Mouse (Mus musculus) E14TG2a.4 (cell line): ENCODE measurements around the gene Ryr1.
A peak's percentile ranks its signal among the peaks of the same experiment; 100 is the strongest.

Experiments
- H3K27me3 ChIP-seq: 2 replicates; pipeline ENCODE4 v1.6.1; 2014; ENCODE audit warnings: low read length, control low read depth; ENCODE audit not compliant: insufficient read depth
- H3K36me3 ChIP-seq: 2 replicates; pipeline ENCODE4 v1.6.1; 2014; ENCODE audit warnings: low read length, control low read depth; ENCODE audit not compliant: insufficient read depth
- H3K4me1 ChIP-seq: replicated peaks from 2 replicates; pipeline ENCODE4 v1.6.1; 2014; ENCODE audit warnings: low read depth, low read length, control low read depth
- H3K4me3 ChIP-seq: replicated peaks from 2 replicates; pipeline ENCODE4 v1.5.1; 2014; ENCODE audit warnings: mild to moderate bottlenecking, low read length
- H3K9me3 ChIP-seq: 2 replicates; pipeline ENCODE4 v1.6.1; 2014; ENCODE audit warnings: low read length, control low read depth
- CTCF ChIP-seq: conservative IDR thresholded peaks from 2 replicates; pipeline ENCODE4 v1.5.1; 2014; ENCODE audit warnings: low read length
- NANOG ChIP-seq: IDR thresholded peaks from 2 replicates; pipeline ENCODE4 v1.6.1; 2014; ENCODE audit warnings: borderline replicate concordance, low read length, mixed read lengths
- POU5F1 ChIP-seq: IDR thresholded peaks from 2 replicates; pipeline ENCODE4 v1.6.1; 2014; ENCODE audit warnings: low read length, borderline replicate concordance

The Ryr1 gene

GRCm38 (mm10) chr7:29124970-29125369 lies at the start of gene Ryr1:
Ryr1 (minus strand) TSS chr7:29125179.
- Histone ChIP-seq H3K36me3 (no peaks in the 10 kb centered on the region), H3K9me3 (no peaks in the 10 kb centered on the region), H3K4me3 (peak within 1 kb of the TSS; percentile 77), H3K4me1 (peaks cover 51% of the 10 kb centered on the region), H3K27me3 (peaks cover 8% of the 10 kb centered on the region; the same call in 1 of the 2 replicates)
- TF ChIP-seq NANOG (no peak), POU5F1 (no peak), CTCF (no peak)

DNA sequence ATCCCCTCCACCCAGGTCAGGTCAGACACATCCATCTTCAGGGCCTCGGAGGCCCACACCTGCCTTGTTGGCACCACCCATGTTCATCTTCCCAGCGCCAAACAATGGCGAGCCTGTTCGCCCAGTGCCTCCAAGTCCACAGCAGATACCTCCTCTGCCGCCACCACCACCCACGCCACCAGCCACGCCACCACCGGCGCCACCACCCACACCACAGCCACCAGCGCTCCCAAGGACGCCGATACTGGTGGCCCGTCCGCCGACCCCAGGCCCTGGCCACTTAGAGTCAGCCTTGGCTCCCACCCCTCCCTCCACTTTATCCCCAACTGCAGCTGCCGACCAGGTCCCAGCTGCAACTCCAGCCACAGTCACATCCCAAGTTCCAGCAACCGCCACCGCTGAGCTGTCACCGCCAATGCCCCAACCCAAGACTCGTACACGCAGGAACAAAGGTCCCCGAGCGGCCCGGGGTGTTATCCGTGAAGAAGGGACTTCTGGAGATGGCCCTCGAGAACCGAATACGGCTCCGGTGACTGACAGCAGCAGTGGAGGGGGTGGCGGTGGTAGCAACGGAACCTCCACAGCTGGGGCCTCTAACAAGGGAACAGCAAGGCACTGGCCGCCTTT lies 47.5 kb upstream of the Ryr1 start:
- H3K36me3 ChIP-seq: peaks cover 49% of the 10 kb centered on the region
- no peaks in the 10 kb centered on the region for H3K9me3 ChIP-seq
- no peak for TF ChIP-seq POU5F1
- TF ChIP-seq NANOG: no peak
- H3K4me1 ChIP-seq: peaks cover 55% of the 10 kb centered on the region
- H3K27me3 ChIP-seq: peaks cover 32% of the 10 kb centered on the region
- peak overlapping the region; percentile 88 for H3K4me3 ChIP-seq

GRCm38 (mm10) chr7:29171562-29172097 lies 46.7 kb upstream of the Ryr1 start:
- Histone ChIP-seq H3K4me1 (peaks cover 55% of the 10 kb centered on the region), H3K27me3 (peaks cover 32% of the 10 kb centered on the region), H3K4me3 (peak overlapping the region; percentile 88), H3K9me3 (no peaks in the 10 kb centered on the region), H3K36me3 (peaks cover 41% of the 10 kb centered on the region)
- TF ChIP-seq NANOG (no peak), POU5F1 (no peak), CTCF (no peak)

DNA sequence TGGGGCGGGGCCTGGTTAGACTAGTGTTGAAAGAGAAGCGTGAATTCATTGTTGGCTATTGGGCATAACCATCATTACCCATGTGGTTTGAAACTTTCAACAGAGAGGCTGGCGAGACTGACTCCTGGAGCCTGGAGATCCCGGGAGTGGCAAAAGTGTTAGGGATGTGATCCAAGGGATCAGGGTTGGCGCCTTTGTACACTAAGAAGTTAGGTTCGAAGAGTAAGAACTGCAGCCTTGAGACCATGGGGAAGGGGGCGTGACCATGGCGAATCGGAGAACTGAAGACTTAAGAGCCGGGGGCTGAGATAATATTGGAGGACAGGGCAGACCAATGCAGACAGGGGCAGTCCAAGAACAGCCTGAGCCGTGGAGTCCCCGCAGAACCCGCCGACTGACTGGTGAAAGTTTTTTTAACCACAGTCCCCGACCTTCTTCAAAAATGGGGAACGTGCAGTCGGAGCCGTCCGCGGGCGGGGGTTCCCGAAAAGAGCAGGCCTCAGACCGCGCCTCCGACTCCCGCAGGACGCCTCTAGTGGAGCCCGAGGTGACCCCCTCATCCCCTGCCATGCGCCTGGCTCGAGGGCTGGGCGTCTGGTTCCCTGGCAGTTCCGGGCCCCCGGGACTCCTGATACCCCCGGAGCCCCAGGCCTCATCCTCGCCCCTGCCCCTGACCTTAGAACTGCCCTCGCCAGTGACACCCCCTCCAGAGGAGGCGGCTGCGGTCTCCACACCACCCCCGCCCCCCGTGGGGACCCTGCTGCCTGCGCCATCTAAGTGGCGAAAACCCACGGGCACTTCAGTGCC lies 46.0 kb upstream of the Ryr1 start:
- Histone ChIP-seq H3K27me3 (peaks cover 36% of the 10 kb centered on the region), H3K4me3 (peak overlapping the region; percentile 88), H3K9me3 (no peaks in the 10 kb centered on the region), H3K36me3 (peaks cover 40% of the 10 kb centered on the region), H3K4me1 (peaks cover 55% of the 10 kb centered on the region)
- TF ChIP-seq NANOG: no peak
- TF ChIP-seq CTCF: no peak
- TF ChIP-seq POU5F1: no peak

GRCm38 (mm10) chr7:29170066-29170754 lies 45.2 kb upstream of the Ryr1 start, which contains the start of the genes Ggn and Spred3:
Ggn (plus strand) TSS chr7:29170210.
Spred3 (minus strand) TSS chr7:29170411.
- peaks cover 35% of the 10 kb centered on the region for H3K36me3 ChIP-seq
- no peak for TF ChIP-seq NANOG
- TF ChIP-seq POU5F1: no peak
- no peak for TF ChIP-seq CTCF
- H3K4me3 ChIP-seq: peak within 1 kb of the TSS; percentile 88

GRCm38 (mm10) chr7:29169231-29170065 lies 44.5 kb upstream of the Ryr1 start:
- TF ChIP-seq POU5F1 (no peak), NANOG (no peak), CTCF (no peak)
- Histone ChIP-seq H3K36me3 (peaks cover 27% of the 10 kb centered on the region), H3K27me3 (peaks cover 36% of the 10 kb centered on the region), H3K4me1 (peaks cover 58% of the 10 kb centered on the region), H3K9me3 (no peaks in the 10 kb centered on the region), H3K4me3 (peak overlapping the region; percentile 88)

More at GRCm38 (mm10) chr7:29170066-29170754, 45.2 kb upstream of the Ryr1 start, which contains the start of the genes Ggn and Spred3:
- H3K9me3 ChIP-seq: no peaks in the 10 kb centered on the region
- H3K27me3 ChIP-seq: peaks cover 36% of the 10 kb centered on the region
- H3K4me1 ChIP-seq: peaks cover 55% of the 10 kb centered on the region

- Histone ChIP-seq H3K4me3 (peak overlapping the region; percentile 88), H3K9me3 (no peaks in the 10 kb centered on the region), H3K4me1 (peaks cover 62% of the 10 kb centered on the region), H3K36me3 (peaks cover 21% of the 10 kb centered on the region), H3K27me3 (peaks cover 36% of the 10 kb centered on the region)
- TF ChIP-seq POU5F1 (no peak), NANOG (no peak), CTCF (no peak)
Measured at GRCm38 (mm10) chr7:29168791-29169230, 43.8 kb upstream of the Ryr1 start.
